Mouse (Mus musculus) G1E (cell line): ENCODE results near the gene Polr2a.

Source experiments
- GATA1 ChIP-seq: IDR thresholded peaks from 2 replicates; pipeline ENCODE4 v1.6.1; 2012; ENCODE audit warnings: borderline replicate concordance, low read length, inconsistent platforms, mixed read lengths
- GATA2 ChIP-seq: IDR thresholded peaks from 2 replicates; pipeline ENCODE4 v1.6.1; 2012; ENCODE audit warnings: low read depth, low read length, inconsistent platforms, borderline replicate concordance

DNA sequence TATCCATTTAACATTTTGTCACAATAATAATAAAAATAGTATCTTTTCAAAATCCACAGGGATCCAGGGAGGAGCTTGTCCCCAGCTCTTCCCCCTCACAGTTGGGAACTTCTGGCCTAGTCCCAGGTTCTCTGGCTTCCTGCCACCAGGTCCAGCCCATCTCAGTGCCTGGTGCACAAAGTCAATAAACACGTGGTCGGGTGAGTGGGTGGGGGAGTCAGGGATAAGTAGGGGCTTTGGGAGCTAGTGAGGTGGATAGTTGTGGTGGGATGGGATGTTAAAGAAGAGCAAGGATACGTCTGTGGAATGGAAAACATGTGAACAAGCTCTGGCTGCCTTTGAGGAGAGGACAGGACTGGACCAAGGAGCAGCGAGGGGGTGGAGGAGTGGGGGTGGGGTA, 72.1 kb downstream of the Polr2a start:
- TF ChIP-seq GATA1: no peak
- no peak for TF ChIP-seq GATA2
